Mouse (Mus musculus) adrenal gland, adult 18-20 months (tissue): ENCODE measurements around the gene Gm45711. TPM values are rescaled to one million over a fixed set of nuclear protein-coding genes. Genes with fewer than 3 reads are reported as not detected.
A peak's percentile ranks its signal among the peaks of the same experiment; 100 is the strongest.

ENCODE experiments used
- DNase-seq, 2 experiments: peaks; one replicate each; pipeline ENCODE4 v3.0.0; 2021 to 2022; ENCODE audit warnings: low spot score in 2 of 2
- long read RNA-seq, 2 experiments: library from polyadenylated mRNA; stranded (forward); transcript quantifications; one replicate each; pipeline ENCODE4 v2.0.0; 2021
- total RNA-seq, 2 experiments: library from RNA; stranded (reverse); gene quantifications; 1 replicate in 1 of 2; 2 replicates in 1 of 2; pipeline ENCODE4 v1.2.3; 2021

Gm45711 gene
- not detected for total RNA-seq
- long read RNA-seq, experiment 1 = 0 reads
- long read RNA-seq, experiment 2 = 0 reads

GRCm38 (mm10) chr8:104309441-104310155 lies at the start of gene Gm45711, which contains the start of gene Cmtm1:
Gene Gm45711 (minus strand): TSS chr8:104310081.
Gene Cmtm1 (minus strand): TSS chr8:104310145.
- DNase-seq = peak; percentile 33 to 60

GRCm38 (mm10) chr8:104358637-104359036 lies 48.8 kb upstream of the Gm45711 start:
- DNase-seq = no peak

- DNase-seq = no peak
These were observed 44.6 kb upstream of the Gm45711 start for GRCm38 (mm10) chr8:104354504-104354903.

- no peak for DNase-seq
These were observed 43.3 kb upstream of the Gm45711 start for GRCm38 (mm10) chr8:104353186-104353585.

GRCm38 (mm10) chr8:104350047-104350446 lies 40.2 kb upstream of the Gm45711 start:
- no peak for DNase-seq

- DNase-seq = no peak
These were observed 39.1 kb upstream of the Gm45711 start for GRCm38 (mm10) chr8:104348971-104349370.

- no peak for DNase-seq
These were observed 36.8 kb upstream of the Gm45711 start for GRCm38 (mm10) chr8:104346706-104347105.

- DNase-seq = no peak
These were observed 34.7 kb upstream of the Gm45711 start for GRCm38 (mm10) chr8:104344622-104345021.

- DNase-seq = peak; percentile 88 to 89
These were observed 34.1 kb upstream of the Gm45711 start for GRCm38 (mm10) chr8:104343957-104344356.

- no peak for DNase-seq
These were observed 32.5 kb upstream of the Gm45711 start for GRCm38 (mm10) chr8:104342426-104342825.

GRCm38 (mm10) chr8:104341678-104342077 lies 31.8 kb upstream of the Gm45711 start:
- DNase-seq = no peak

- peak; percentile 66 to 73 for DNase-seq
These were observed 31.3 kb upstream of the Gm45711 start for GRCm38 (mm10) chr8:104341106-104341561.

GRCm38 (mm10) chr8:104340233-104341105 lies 30.6 kb upstream of the Gm45711 start:
- peak; percentile 75 to 79 for DNase-seq

GRCm38 (mm10) chr8:104339983-104340232 lies 30.0 kb upstream of the Gm45711 start:
- no peak for DNase-seq

GRCm38 (mm10) chr8:104339229-104339982 lies 29.5 kb upstream of the Gm45711 start, which contains the start of gene Cmtm3:
Gene Cmtm3 (plus strand): TSS chr8:104339410.
- no peak for DNase-seq

- no peak for DNase-seq
These were observed 28.0 kb upstream of the Gm45711 start for GRCm38 (mm10) chr8:104337890-104338289.

GRCm38 (mm10) chr8:104336806-104337205 lies 26.9 kb upstream of the Gm45711 start:
- no peak for DNase-seq

GRCm38 (mm10) chr8:104334196-104334595 lies 24.3 kb upstream of the Gm45711 start:
- DNase-seq = no peak

GRCm38 (mm10) chr8:104333786-104334185 lies 23.9 kb upstream of the Gm45711 start:
- DNase-seq = no peak

- DNase-seq = no peak
These were observed 23.1 kb upstream of the Gm45711 start for GRCm38 (mm10) chr8:104332665-104333631.
